In the genomic region with DNA sequence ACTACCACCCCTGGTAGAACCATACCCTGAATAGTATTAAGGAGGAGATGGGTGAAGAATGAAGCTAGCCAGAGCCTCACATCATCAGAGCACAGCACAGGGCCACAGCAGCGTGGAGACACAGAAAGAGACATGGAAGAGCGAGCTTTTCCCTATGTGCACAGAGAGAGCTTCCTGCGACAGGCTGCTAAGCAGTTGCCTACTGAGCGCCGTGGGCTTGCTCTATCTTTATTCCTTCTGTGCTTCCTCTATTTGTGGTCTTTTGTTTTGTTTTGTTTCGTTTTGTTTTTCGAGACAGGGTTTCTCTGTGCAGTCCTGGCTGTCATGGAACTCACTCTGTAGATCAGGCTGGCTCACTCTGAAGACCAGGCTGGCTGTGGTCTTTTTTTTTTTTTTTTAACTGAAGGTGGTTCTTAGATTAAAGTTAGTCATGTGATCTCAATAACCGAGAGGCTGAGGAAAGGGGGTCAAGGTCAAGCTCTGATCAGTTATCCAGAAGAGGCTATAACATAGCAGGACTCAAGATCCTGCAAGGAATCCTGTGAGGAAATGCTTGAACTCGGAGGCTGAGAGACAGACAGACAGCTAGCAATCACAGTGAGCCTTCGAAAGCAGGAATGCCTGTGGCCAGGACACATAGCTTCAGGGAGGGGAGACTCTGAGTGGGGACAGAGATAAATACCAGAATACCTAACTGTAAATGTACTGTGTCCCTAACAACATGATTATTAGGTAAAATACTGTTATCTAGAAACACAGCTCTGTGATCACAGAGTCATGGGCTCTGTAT, we compare ENCODE assay signal across 16 mouse cellular contexts.
DNase-seq lines count a peak whose midpoint lies in the region; ATAC-seq and TF ChIP-seq lines count a peak whose summit lies in the region.
"Had no signal": no experiment of that assay in that cellular context is flagged by ENCODE, and none has a peak within 500 bp of the region (broad histone marks: within the 10 kb centered on the region; RNA-seq: fewer than 3 reads in every experiment).

No protein-coding gene starts in this region.

- ATAC-seq in heart, embryonic 12.5 days (ENCODE audit: insufficient number of reproducible peaks, low FRiP score), result no peak
- no peak for ATAC-seq in heart, postnatal 0 days (ENCODE audit: insufficient read depth, low read depth)
- ATAC-seq in liver, postnatal 0 days, result peak; percentile 20; the same call in 1 of the 2 replicates
- no peak for ATAC-seq in midbrain, embryonic 11.5 days (ENCODE audit: low FRiP score)
- ATAC-seq: forebrain, embryonic 13.5 days; hindbrain, embryonic 16.5 days had no signal

- no peaks in the 10 kb centered on the region for H3K9me3 ChIP-seq in heart, embryonic 12.5 days (replicated peaks)
- no peaks in the 10 kb centered on the region for H3K9me3 ChIP-seq in CH12.LX (replicated peaks; ENCODE audit: low read length)
- H3K9me3 ChIP-seq in heart, postnatal 0 days (replicated peaks; ENCODE audit: control insufficient read depth, low read length), result no peaks in the 10 kb centered on the region; the same call in 1 of the 2 replicates
- no peaks in the 10 kb centered on the region; the same call in 1 of the 2 replicates for H3K9me3 ChIP-seq in liver, postnatal 0 days (ENCODE audit: low read length)
- peaks cover 3% of the 10 kb centered on the region; the same call in 1 of the 2 replicates for H3K9me3 ChIP-seq in midbrain, embryonic 11.5 days (ENCODE audit: control insufficient read depth, low read length)
- H3K9me3 ChIP-seq: forebrain, embryonic 13.5 days; neural tube, embryonic 15.5 days had no signal

- no peak for TF ChIP-seq EP300 in CH12.LX (IDR thresholded peaks at IDR 0.05; ENCODE audit: low read length)
- no peak for TF ChIP-seq EP300 in heart, postnatal 0 days (IDR thresholded peaks at IDR 0.05; ENCODE audit: low read depth)
- peak; percentile 53 for TF ChIP-seq EP300 in liver, postnatal 0 days (IDR thresholded peaks at IDR 0.05; ENCODE audit: low read depth)

- peaks cover 93% of the 10 kb centered on the region for H3K4me1 ChIP-seq in heart, embryonic 12.5 days (replicated peaks)
- no peaks in the 10 kb centered on the region for H3K4me1 ChIP-seq in CH12.LX (ENCODE audit: control insufficient read depth in 1 of 2, insufficient read depth in 2 of 2)
- peaks cover 73% of the 10 kb centered on the region for H3K4me1 ChIP-seq in heart, postnatal 0 days (ENCODE audit: control insufficient read depth, insufficient read depth)
- H3K4me1 ChIP-seq in liver, postnatal 0 days (ENCODE audit: insufficient read depth), result peaks cover 62% of the 10 kb centered on the region
- H3K4me1 ChIP-seq in midbrain, embryonic 11.5 days (ENCODE audit: control insufficient read depth, insufficient read depth, low read length), result no peaks in the 10 kb centered on the region
- H3K4me1 ChIP-seq: forebrain, embryonic 13.5 days had no signal

- DNase-seq in heart, postnatal 25 days (ENCODE audit: low spot score), result no peak
- DNase-seq in CH12.LX (ENCODE audit: extremely low read depth) (no peak), MN1 (ENCODE audit: low spot score) (no peak)
- no peak for DNase-seq in heart, postnatal 0 days (ENCODE audit: low spot score)
- no peak for DNase-seq in liver, postnatal 0 days
- no peak for DNase-seq in midbrain, embryonic 11.5 days (ENCODE audit: low spot score, missing footprints)
- DNase-seq in retina, embryonic 14.5 days (ENCODE audit: low spot score), result no peak
- DNase-seq: cerebellum, adult 9-11 months; kidney, postnatal 10 days; lung, postnatal 36 days; thymus, adult 2 months had no signal

- no peak for TF ChIP-seq CTCF in CH12.LX (conservative IDR thresholded peaks at IDR 0.05 in 1 of 2, IDR thresholded peaks at IDR 0.05 in 1 of 2; ENCODE audit: low read depth in 2 of 2, low read length in 2 of 2)
- no peak for TF ChIP-seq CTCF in heart, postnatal 0 days (IDR thresholded peaks at IDR 0.05; ENCODE audit: low read depth)
- no peak for TF ChIP-seq CTCF in liver, postnatal 0 days (IDR thresholded peaks at IDR 0.05; ENCODE audit: low read depth)

- dilution Hi-C loops in CH12.LX (cut with MboI; ENCODE audit: extremely low pct_ligation_motif_present, extremely low pct_unique_long_range_greater_than_20kb, low sequenced_read_pairs), result no loop called here

- TF ChIP-seq RAD21 in CH12.LX (IDR thresholded peaks at IDR 0.05; ENCODE audit: low read depth, low read length), result no peak

- H3K79me2 ChIP-seq in CH12.LX (replicated peaks; ENCODE audit: control insufficient read depth, extremely low read depth, insufficient read depth, poor library complexity, severe bottlenecking), result no peaks in the 10 kb centered on the region

- H3K27me3 ChIP-seq in heart, embryonic 12.5 days (replicated peaks), result no peaks in the 10 kb centered on the region
- no peaks in the 10 kb centered on the region for H3K27me3 ChIP-seq in CH12.LX (replicated peaks)
- no peaks in the 10 kb centered on the region for H3K27me3 ChIP-seq in heart, postnatal 0 days (ENCODE audit: control insufficient read depth, insufficient read depth, low read length)
- H3K27me3 ChIP-seq in liver, postnatal 0 days (ENCODE audit: insufficient read depth, low read length), result no peaks in the 10 kb centered on the region
- no peaks in the 10 kb centered on the region for H3K27me3 ChIP-seq in midbrain, embryonic 11.5 days (ENCODE audit: control insufficient read depth, insufficient read depth, low read length)
- H3K27me3 ChIP-seq: forebrain, embryonic 13.5 days; limb, embryonic 12.5 days; neural tube, embryonic 15.5 days had no signal

- WGBS in heart, embryonic 12.5 days, result 53% methylated on average over 10 of the region's 10 CpGs
- WGBS in heart, postnatal 0 days, result 54% methylated on average over 10 of the region's 10 CpGs
- 29% methylated on average over 10 of the region's 10 CpGs for WGBS in liver, postnatal 0 days (ENCODE audit: insufficient replicate concordance)
- WGBS in midbrain, embryonic 11.5 days, result 83% methylated on average over 10 of the region's 10 CpGs

- peaks cover 42% of the 10 kb centered on the region for H3K36me3 ChIP-seq in heart, embryonic 12.5 days
- H3K36me3 ChIP-seq in CH12.LX (replicated peaks in 1 of 2; ENCODE audit: control insufficient read depth in 1 of 2, insufficient read depth in 1 of 2, low read length in 1 of 2), result no peaks in the 10 kb centered on the region
- peaks cover 38% of the 10 kb centered on the region for H3K36me3 ChIP-seq in heart, postnatal 0 days (replicated peaks; ENCODE audit: control insufficient read depth, insufficient read depth, low read length)
- no peaks in the 10 kb centered on the region for H3K36me3 ChIP-seq in liver, postnatal 0 days (replicated peaks; ENCODE audit: insufficient read depth, low read length)
- H3K36me3 ChIP-seq in midbrain, embryonic 11.5 days (ENCODE audit: control insufficient read depth, insufficient read depth, low read length), result peaks cover 3% of the 10 kb centered on the region; the same call in 1 of the 2 replicates
- H3K36me3 ChIP-seq: neural tube, embryonic 15.5 days had no signal

- intact Hi-C loops in heart, postnatal 25 days (cut with DNase I), result no loop called here

- no peak overlapping the region for H3K4me3 ChIP-seq in heart, embryonic 12.5 days
- no peak overlapping the region for H3K4me3 ChIP-seq in CH12.LX (replicated peaks in 1 of 3; ENCODE audit: low read depth in 2 of 3, low read length in 2 of 3, poor library complexity in 1 of 3)
- no peak overlapping the region for H3K4me3 ChIP-seq in heart, postnatal 0 days (ENCODE audit: low read depth, low read length)
- H3K4me3 ChIP-seq in liver, postnatal 0 days (ENCODE audit: low read depth, low read length), result no peak overlapping the region
- no peak overlapping the region for H3K4me3 ChIP-seq in midbrain, embryonic 11.5 days (ENCODE audit: low read depth, low read length)
- H3K4me3 ChIP-seq: forebrain, embryonic 13.5 days; limb, embryonic 12.5 days; neural tube, embryonic 15.5 days had no signal

- no peak for TF ChIP-seq POLR2A in CH12.LX (IDR thresholded peaks at IDR 0.05; ENCODE audit: low read depth, low read length)

- peak overlapping the region; percentile 82 for H3K27ac ChIP-seq in heart, embryonic 12.5 days (ENCODE audit: poor library complexity, severe bottlenecking)
- no peak overlapping the region for H3K27ac ChIP-seq in CH12.LX (ENCODE audit: insufficient read depth, low read depth)
- H3K27ac ChIP-seq in heart, postnatal 0 days (ENCODE audit: low read depth), result peak overlapping the region; percentile 62
- peak overlapping the region; percentile 52; the same call in 1 of the 2 replicates for H3K27ac ChIP-seq in liver, postnatal 0 days (ENCODE audit: low read depth)
- no peak overlapping the region for H3K27ac ChIP-seq in midbrain, embryonic 11.5 days (ENCODE audit: low read depth, low read length)
- H3K27ac ChIP-seq: forebrain, embryonic 13.5 days; limb, embryonic 12.5 days; neural tube, embryonic 15.5 days had no signal

- in situ Hi-C loops in CH12.LX (cut with MboI; ENCODE audit: low pct_ligation_motif_present, low pct_unique_long_range_greater_than_20kb, low sequenced_read_pairs), result no loop called here

- no peak overlapping the region for H3K4me2 ChIP-seq in heart, embryonic 12.5 days
- peak overlapping the region; percentile 15; the same call in 1 of the 2 replicates for H3K4me2 ChIP-seq in CH12.LX (ENCODE audit: insufficient read depth, low read depth, poor library complexity, severe bottlenecking)
- H3K4me2 ChIP-seq in heart, postnatal 0 days (ENCODE audit: low read depth, low read length), result no peak overlapping the region
- peak overlapping the region; percentile 7; the same call in 1 of the 2 replicates for H3K4me2 ChIP-seq in liver, postnatal 0 days (ENCODE audit: low read depth, low read length)
- no peak overlapping the region for H3K4me2 ChIP-seq in midbrain, embryonic 11.5 days
- H3K4me2 ChIP-seq: forebrain, embryonic 13.5 days; limb, embryonic 12.5 days; neural tube, embryonic 15.5 days had no signal

- H3K9ac ChIP-seq in heart, embryonic 12.5 days, result no peak overlapping the region
- no peak overlapping the region for H3K9ac ChIP-seq in CH12.LX (ENCODE audit: insufficient read depth, low read depth)
- H3K9ac ChIP-seq in heart, postnatal 0 days (replicated peaks; ENCODE audit: low read depth, low read length), result no peak overlapping the region
- no peak overlapping the region for H3K9ac ChIP-seq in liver, postnatal 0 days (replicated peaks)
- no peak overlapping the region for H3K9ac ChIP-seq in midbrain, embryonic 11.5 days (ENCODE audit: low read length)
- H3K9ac ChIP-seq: forebrain, embryonic 13.5 days; limb, embryonic 12.5 days; neural tube, embryonic 15.5 days had no signal

TF ChIP-seq in CH12.LX, 34 proteins besides CTCF, POLR2A, EP300 and RAD21:
- TF ChIP-seq MAX (IDR thresholded peaks at IDR 0.05; ENCODE audit: low read length) (no peak), RCOR1 (conservative IDR thresholded peaks at IDR 0.05; ENCODE audit: low read depth, low read length) (no peak), ETS1 (conservative IDR thresholded peaks at IDR 0.05; ENCODE audit: low read depth, low read length) (no peak), TBP (conservative IDR thresholded peaks at IDR 0.05; ENCODE audit: low read depth, low read length) (no peak), ELF1 (IDR thresholded peaks at IDR 0.05; ENCODE audit: low read depth, low read length) (no peak), SMC3 (IDR thresholded peaks at IDR 0.05; ENCODE audit: low read depth, low read length) (no peak), ZMIZ1 (IDR thresholded peaks at IDR 0.05; ENCODE audit: low read depth, low read length) (no peak), GABPA (IDR thresholded peaks at IDR 0.05; ENCODE audit: insufficient replicate concordance, low read depth, low read length) (no peak)

Comparison
In these comparisons a context has a peak if more than half of its experiments do, and no peak if none do; other contexts are left out.
1. H3K27ac ChIP-seq: peak in heart, embryonic 12.5 days (single experiment), heart, postnatal 0 days (single experiment) and liver, postnatal 0 days (single experiment); none in CH12.LX (single experiment) and midbrain, embryonic 11.5 days (single experiment).
2. H3K4me2 ChIP-seq: peak in CH12.LX (single experiment) and liver, postnatal 0 days (single experiment); none in heart, embryonic 12.5 days (single experiment), heart, postnatal 0 days (single experiment) and midbrain, embryonic 11.5 days (single experiment).